Mouse (Mus musculus): Measurements from ENCODE around the gene Krtap4-7.
"Not testable (repeated sequence)": the region's sequence is repeated elsewhere in the genome, so short reads cannot be mapped to it uniquely, and the experiment has no call there.

DNA sequence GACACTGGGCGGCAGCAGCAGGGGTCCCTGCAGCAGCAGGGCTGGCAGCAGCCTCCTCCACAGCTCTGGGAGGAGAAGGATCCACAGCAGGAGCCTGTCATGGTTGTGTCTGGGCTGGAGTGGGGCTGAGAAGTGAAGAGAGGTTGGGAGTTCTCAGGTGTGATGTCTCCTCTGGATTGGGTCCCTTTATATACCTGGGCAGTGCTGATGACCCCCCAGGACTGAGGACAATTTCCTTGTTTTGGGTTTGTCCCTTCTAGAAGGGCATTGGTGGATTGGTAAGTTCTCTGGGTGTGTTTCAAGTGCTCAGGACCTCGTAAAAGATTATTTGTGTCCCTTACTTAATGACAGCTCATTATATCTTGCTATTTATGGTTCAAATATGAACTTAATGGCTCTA lies 33.8 kb downstream of the Krtap4-7 start, which contains the start of gene Gm11937:
- TF ChIP-seq CTCF (IDR thresholded peaks at IDR 0.05; ENCODE audit: low read depth, low read length); POLR2A (IDR thresholded peaks at IDR 0.05; ENCODE audit: extremely low read depth, insufficient read depth, low read length): not testable (repeated sequence)

Measured in liver, adult 2 months (tissue).